Mouse (Mus musculus) mesoderm, embryonic 11.5 days (tissue): ENCODE measurements around the gene Atxn10.
A peak's percentile ranks its signal among the peaks of the same experiment; 100 is the strongest.

ENCODE experiments used
- DNase-seq: peaks from one replicate; pipeline ENCODE4 v3.0.0-alpha.2; 2012; ENCODE audit warnings: low read depth, low spot score

The Atxn10 gene

DNA sequence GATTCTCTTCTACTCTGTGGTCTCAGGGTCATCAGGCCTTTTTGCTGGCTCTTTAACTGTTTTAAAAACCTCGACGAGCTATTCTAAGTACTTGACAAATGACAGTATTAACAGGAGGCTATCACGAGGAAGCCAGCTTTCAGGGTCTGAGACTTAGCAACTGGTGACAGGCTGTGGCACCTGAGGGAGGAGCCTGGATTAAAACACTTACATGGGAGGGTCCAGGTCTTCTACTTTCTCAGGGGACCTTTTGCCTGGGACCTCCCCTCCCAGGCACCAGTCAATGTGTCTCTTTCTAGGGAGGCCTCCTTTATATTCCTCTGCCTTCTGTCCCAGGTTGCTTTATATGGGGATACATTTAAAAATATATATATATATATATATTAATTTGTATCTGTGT is 1.8 kb upstream of the Atxn10 start:
- DNase-seq: no peak

DNA sequence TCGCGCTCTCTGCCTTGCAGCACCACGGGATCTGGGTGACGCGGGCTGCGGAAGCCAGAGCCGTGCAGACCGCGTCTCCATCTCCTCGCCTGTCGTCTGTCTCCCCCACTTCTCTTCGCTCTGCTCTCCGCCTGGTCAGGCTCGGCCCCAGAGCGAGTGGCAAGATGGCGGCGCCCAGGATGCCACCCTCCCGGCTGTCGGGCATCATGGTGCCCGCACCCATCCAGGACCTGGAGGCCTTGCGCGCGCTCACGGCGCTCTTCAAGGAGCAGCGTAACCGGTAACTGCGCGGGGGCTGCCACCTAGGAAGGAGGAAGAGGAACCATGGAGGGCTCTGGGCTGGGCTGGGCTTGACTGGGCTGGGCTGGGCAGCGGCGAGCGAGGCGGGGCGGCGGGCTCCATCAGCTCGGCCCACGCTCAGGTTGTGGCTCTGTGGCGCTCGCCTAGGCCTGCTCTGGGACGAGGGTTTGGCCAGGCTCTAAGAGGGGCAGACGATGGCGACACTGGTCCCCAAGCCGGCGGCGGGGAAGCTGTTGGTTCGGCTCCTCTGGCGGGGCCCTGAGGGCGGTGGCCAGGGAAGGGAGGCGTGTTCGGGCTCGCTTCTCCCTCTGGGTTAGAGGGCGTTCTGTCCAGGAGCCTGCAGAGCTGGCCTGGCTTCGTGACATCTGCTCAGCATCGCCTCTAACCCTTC is 401 bp downstream of the Atxn10 start:
- DNase-seq: peak; percentile 93

DNA sequence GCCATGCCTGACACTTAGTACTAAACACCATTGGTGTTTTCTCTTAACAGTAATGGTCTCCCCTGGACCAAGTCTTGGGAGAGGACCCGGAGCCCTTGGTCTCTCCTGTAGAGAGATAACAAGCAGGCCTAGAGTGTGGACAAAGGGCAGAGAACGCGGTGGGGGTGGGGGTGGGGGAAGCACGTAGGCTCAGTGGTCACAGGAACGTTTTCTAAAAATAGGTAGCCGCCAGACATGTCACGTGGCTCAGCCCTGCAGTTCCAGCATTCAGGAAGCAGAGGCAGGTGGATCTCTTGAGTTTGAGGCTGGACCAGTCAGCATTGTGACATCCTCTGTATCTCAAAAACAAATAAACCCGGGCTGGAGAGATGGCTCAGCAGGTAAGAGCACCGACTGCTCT is 1.2 kb downstream of the Atxn10 start:
- DNase-seq: no peak

DNA sequence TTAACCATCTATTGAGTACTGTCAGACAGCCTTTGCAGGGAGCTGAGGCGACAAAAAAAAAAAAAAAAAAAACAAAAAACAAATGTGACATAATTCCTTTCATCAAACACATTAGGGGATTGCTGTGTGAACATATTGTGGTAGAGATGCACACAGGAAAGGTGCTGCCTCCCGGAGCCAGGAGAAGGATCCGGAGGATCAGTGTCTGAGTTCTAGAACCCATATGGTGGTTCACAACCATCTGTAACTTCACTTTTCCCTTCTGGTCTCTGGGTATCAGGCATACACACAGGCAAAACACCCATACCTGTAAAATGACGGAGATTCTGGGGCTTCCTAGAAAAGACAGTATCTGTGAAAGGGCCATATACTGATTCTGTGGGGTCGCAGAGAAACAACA is 1.9 kb downstream of the Atxn10 start:
- DNase-seq: no peak

DNA sequence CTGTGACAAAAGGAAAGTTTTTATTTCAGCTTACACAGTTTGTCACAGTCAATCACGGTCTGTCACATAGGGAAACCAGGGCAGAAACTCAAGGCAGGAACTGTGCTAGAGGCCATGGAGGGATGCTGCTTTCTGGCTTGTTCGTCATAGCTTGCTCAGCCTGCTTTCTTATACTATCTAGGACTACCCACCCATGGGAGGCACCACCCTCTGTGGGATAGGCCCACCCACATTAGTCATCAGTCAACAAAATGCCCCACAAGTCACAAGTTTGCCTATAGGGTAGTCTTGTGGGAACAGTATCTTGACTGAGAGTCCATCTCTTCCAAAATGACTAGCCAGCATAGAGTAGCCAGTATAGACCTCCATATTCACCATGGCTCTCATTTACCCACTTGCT is 6.2 kb downstream of the Atxn10 start:
- no peak for DNase-seq

DNA sequence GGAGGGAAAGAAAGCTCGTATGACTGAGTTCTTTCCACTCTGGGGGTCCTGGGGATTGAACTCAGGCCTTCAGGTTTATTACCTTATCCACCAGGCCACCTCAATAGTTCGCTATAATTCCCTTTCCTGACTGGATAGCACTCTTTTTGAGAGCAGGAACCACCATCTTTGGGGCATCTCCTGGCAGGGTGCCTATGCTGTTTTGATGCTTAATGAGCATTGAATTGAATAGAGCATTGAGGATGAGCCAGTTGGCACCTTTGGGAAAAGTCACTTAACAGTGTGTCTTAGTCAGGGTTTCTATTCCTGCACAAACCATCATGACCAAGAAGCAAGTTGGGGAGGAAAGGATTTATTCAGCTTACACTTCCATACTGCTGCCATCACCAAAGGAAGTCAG is 8.6 kb downstream of the Atxn10 start:
- no peak for DNase-seq

DNA sequence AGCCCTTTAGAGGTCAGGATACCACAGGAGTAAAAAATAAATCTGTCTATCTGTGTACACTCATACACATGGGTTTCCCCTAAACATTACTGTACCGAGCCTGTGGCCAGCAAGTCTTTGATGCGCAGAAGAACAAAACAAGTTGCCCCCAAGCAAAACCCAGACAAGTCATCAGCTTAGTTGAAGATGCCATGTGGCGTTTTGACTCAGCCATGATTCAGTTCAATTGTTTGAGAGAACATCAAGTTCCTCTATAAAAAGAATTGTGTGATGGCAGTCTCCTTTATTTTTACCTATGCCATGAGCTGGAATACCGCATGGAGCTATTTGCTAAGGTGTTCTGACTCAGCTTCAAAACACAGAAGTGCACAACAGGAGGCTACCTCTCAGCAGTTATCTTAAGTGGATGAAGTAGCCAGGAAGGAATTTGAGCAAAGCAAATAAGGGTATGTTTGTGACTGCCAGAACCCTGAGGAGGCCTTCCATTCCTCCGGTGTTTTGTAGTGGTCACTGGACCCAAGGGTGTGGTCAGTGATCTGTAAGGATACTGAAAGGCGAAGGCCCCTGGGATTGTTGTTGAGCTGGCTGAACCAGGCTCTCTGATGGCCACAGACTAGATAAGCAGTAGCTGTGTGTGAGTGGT is 11.1 kb downstream of the Atxn10 start:
- DNase-seq: no peak

DNA sequence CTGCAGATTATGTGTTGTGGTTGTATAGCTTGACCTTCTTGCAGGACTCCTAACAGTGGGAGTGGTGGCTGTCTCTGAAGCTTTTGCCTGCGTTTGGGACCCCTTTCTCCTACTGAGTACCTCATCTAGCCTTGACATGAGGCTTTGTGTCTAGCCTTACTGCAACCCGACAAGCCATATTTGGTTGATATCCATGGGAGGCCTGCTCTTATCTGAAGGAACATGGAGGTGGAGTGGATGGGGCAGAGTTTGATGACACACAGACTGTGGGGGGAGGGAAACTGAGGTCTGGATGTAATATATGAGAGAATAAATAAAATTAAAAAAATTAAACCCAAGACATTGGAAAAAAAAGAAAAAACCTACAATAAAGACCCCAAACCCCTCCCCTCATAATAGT is 14.1 kb downstream of the Atxn10 start:
- no peak for DNase-seq

DNA sequence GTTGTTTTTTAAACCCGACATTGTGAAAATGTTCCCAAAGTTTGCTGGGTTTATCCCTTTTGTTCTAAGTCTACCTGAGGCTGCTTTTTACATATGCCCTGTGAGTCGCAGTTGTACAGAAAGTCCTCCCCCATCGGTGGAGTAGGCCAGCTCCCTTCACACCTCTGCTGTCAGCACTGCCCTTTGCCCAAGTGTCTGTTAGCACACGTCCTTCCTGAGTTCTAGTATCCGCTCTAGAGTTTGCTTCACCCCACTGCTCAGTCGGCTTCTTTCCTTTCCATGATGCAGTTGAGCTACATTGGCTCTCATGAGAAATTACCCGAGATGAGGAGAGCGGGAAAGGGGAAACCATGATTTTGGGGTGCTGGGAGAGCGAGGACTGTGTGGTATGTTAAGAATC is 18.0 kb downstream of the Atxn10 start:
- DNase-seq: no peak

DNA sequence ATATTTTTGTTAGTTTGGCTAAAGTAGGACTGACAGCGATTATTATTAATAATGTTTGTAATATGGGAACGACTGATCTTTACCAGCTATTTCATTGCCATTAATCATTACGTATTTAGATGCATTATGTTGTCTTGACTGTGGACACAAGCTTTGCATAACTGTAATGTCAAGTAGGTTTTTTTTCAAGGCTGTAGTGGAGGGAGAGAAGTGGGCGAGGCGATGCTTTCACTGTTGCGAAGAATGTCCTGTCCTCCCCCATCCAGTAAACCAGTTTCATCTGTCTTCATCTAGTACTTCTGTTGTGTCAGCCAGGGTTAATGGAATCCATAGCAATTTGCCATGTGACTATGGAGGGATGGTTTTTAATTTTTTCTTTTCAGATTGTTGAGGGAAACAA is 20.1 kb downstream of the Atxn10 start:
- DNase-seq: no peak

DNA sequence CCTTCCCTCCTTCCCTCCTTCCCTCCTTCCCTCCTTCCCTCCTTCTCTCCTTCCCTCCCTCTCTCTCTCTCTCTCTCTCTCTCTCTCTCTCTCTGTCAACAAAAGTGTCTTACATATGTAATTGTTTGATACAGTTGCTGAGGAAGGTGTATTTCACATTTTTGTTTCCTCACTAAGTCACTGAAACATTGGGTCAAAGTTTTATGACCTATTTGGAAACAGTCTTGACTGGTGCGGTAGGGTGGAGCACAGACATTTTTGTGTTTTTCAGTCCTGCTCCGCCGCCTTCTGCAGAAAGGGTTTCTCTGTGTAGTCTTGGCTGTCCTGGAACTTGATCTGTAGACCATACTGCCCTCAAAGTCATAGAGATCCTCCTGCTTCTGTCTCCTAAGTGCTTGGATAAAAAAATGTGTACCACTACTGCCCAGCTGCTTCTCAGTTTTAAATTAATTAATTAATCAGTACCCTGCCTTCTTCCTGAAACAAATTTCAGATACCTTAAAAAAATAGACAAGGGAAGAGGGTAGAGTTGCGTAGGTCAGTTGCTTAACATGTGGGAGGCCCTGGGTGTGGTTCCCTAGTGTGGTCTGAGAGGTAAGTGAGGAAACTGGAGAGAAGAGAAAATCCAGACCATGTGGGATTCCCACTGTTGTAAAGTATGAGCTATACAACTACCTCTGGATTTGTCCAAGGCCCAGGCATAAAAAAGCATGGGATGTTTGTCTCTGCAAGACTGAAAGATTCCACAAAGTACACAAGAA is 21.6 kb downstream of the Atxn10 start:
- no peak for DNase-seq

DNA sequence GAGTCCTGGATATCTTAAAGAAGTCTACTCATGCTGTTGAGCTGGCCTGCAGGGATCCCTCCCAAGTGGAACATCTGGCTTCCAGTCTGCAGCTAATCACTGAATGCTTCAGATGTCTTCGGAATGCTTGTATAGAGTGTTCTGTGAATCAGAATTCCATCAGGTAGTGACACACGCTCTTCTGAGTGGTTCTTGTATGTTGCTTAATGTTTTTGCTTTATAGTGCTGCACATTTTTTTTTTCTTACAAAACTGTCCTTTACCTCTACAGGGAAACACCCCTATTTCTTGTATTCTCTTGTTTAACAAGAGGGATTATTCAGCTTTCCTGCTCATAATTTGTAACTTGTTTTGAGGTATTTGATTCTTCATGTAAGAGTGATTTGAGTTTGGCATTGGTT is 23.4 kb downstream of the Atxn10 start:
- DNase-seq: no peak

DNA sequence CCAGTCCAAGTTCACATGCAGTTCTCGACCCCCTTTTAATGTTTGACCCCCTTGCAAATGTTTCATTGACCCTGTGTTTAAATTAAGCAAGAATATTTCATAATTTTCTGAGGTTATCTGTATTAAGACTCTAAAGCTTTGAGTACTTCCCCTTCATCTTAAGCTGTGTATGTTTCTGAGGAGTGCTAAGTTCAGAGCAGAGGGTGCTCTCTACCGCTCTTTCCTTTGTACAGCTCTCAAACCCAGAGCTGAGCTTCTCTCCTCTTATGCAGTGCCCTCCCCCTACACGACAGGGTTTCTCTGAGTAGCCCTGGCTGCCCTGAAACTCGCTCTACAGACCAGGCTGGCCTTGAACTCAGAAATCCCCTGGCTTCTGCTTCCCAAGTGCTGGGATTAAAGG is 23.9 kb downstream of the Atxn10 start:
- DNase-seq: no peak

DNA sequence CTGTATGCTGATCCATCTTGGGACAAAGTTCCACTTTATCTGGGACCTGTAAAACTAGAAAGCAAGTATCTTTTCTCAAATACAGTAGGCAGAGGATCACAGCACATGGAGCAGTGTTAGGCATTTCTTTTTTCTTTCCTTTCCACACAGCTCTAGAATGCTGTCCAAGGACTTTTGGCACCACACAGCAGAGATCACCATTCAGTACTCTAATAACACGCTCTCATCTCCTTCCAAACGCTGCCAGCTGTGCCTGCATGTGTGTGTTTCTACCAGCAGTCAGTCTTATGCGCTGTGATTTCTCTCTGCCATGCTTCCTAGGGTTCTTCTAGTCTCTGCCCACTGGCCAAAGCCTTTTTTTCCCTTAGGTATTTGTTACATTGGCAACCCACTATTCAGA is 28.3 kb downstream of the Atxn10 start:
- no peak for DNase-seq

DNA sequence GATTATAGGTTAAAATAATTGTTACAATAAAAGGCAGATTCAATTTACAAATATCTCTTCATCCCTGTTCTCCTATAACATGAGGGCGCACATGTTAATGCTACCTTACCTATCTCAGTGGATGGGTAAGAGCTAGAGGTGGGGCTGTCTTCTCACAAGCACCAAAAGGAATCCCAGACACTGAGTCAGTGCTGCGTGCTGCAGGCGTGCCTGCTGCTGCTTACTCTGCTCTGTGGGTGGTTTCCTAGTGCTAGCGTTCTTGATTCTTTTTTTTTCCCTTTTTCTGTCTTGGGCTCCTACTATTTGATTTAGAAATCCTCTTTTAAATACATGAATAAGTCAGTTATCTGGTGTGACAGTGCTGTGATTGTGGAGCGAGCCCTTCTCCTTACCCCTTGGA is 30.9 kb downstream of the Atxn10 start:
- DNase-seq: no peak

DNA sequence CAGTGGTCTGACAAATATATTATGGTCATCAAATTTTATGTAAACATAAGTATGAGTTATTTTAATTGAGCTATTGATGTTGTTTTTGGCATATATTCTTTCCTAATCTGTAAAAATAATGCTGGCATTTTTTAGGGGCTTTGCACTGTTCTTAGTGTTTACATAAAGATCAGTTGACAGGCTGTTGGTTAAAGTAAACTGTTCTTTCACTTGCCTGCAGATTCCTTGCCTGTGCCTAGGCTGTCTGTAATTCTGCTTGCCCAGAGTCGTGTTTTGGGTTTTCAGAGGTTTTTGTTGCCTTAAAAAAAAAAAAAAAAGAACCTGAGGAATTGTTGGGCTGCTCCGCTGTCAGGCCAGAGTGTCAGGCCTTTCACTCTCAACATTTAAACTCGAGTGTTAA is 33.7 kb downstream of the Atxn10 start:
- no peak for DNase-seq

DNA sequence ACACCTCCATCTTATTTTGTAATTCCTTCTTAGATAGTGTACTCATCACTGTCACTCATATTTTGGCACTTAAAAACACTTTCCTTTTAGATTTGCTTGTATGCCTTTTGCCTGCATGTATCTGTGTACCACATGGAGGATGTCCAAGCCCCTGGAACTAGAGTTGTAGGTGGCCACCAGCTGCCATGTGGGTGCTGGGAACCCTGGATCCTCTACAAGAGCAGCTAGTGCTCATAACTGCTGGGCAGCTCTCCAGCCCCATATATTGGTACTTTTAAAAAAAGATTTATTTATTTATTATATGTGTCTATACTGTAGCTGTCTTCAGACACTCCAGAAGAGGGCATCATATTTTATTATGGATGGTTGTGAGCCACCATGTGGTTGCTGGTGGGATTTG is 37.1 kb downstream of the Atxn10 start:
- DNase-seq: no peak

DNA sequence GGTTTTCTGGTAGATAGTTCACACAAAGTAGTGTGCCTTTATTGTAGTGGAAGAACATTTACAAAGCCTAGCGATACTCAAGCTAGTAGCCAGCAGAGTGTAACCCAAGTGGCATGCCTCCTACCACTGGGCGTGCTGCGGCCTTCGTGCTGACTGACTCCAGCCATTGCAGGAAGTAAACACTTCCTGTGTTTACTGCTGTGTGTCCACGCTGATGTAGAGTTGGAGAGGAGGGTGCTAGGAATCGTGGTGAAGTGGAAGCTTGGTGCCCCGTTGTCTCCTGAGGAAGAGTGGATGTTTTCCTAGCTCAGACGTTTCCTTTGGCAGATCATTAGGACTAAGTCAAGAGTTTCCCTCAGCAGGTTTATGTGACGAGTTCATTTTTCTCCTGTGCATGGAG is 47.4 kb downstream of the Atxn10 start:
- no peak for DNase-seq

DNA sequence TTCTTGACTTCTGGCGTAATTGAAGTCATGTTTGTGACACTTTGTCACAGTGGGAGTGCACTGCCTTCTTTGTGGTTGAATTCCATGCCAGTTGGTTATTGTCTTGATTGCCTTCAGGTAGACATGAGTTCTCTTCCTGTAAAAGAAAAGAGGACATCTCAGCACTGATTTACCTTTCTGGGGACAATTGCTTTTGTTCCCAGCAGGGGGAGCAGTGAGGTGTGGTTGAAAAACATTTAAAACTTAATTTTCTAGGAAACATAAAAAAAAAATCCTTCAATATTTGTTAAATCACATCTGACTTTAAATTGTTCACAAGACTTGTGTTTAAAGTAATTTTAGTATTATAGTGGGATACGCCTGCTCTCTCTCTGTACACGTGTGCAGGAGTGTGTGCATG is 52.7 kb downstream of the Atxn10 start:
- DNase-seq: no peak

DNA sequence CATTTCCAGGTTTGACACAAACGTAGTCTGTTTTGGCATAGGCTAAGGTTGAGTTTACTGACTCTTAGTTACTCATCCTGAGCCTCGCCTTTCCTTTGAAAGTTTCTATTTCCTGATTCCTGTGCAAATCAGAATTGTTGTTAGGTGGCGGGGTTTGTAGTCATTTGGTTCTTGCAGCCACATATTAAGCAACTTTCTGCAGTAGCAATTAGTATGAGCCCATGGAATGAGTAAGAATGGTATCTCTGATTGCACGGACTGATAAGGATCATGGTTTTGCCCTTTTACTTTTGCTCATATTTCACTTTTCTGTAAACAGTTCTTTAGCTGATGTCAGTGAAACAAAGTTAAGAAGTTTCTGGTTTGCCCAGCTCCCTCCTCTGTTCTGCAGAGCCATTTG is 53.9 kb downstream of the Atxn10 start:
- no peak for DNase-seq

DNA sequence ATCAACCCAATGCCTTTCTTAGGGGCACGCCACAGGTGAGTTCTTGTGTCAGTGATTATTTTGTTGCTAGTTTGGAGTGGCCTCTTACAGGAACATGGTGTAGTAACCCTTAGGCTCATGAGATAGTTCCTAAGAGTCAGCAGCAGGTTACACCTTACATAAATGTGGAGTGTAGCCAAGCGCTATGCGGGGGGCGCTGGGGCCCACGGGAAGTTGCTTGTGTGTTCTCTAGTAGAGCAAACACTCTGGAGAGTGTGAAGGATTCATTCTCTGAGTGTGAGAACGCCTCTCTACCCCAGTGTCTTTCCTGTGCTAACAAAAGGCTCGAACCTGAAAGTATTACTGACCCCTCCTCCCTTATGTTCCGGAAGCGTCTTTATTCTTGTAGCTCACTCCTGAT is 59.3 kb downstream of the Atxn10 start:
- DNase-seq: no peak

DNA sequence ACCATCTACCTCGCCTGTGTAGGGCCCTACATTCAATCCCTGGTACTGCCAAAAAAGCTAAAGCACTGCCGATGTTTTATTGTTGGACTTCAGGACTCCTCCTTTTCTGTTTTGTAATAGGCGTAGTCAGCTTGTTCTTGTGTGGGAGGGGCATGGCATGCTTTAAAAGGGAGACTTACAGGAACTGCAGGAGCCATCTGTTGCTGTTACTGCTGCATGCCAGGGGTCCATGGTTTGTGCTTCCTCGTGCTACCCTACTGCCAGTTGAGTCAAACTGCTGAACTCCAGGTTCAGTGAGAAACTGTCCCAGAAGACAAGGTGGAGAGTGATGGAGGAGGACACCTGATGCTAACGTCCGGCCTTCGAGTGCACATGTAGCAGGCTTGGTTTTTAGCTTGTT is 65.9 kb downstream of the Atxn10 start:
- DNase-seq: no peak

DNA sequence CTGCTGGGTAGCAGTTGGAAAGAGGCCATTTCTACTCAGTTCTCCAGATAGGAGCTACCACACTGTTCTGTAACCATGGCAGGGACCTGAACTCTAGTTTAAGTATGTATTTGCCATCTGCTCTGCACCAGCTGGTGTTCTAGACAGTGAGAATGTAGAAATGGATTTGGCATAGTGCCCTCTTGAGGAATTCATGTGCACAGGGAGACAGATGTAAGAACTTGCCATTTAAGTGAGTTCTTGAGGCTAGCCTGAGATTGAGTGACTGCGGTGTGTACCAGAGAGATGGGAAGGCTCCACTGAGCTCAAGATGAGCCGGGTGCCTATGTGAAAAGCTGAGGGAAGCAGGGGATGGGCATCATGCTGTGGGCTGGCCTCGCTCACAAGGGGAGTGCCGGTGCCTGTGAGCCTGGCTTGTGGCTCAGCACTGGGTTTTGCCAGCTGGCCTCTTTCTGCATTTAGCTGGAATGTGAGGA is 67.2 kb downstream of the Atxn10 start:
- DNase-seq: peak; percentile 43
